Mouse (Mus musculus): ENCODE measurements around the gene Fgfr2.
A peak's percentile ranks its signal among the peaks of the same experiment; 100 is the strongest.

Fgfr2 gene

GRCm38 (mm10) chr7:132813416-132814088, 309.6 kb downstream of the Fgfr2 start, which contains the start of gene Fam53b:
Fam53b (minus strand) TSS chr7:132813886.
- DNase-seq, result peak; percentile 77 to 87

- DNase-seq, result peak; percentile 66 to 80
Observed at GRCm38 (mm10) chr7:132812619-132813415, 310.3 kb downstream of the Fgfr2 start.

GRCm38 (mm10) chr7:132811716-132812618, 311.2 kb downstream of the Fgfr2 start:
- no peak for DNase-seq

- DNase-seq, result peak; percentile 95
Observed at GRCm38 (mm10) chr7:132810879-132811278, 312.3 kb downstream of the Fgfr2 start.

- peak; percentile 54 to 69 for DNase-seq
Observed at GRCm38 (mm10) chr7:132810368-132810767, 312.8 kb downstream of the Fgfr2 start.

GRCm38 (mm10) chr7:132809721-132810120, 313.4 kb downstream of the Fgfr2 start:
- DNase-seq, result no peak

GRCm38 (mm10) chr7:132808841-132809682, 314.1 kb downstream of the Fgfr2 start:
- peak in 1 of 2 experiments; percentile 62 for DNase-seq

- no peak for DNase-seq
Observed at GRCm38 (mm10) chr7:132808051-132808796, 314.9 kb downstream of the Fgfr2 start.

- DNase-seq, result peak in 1 of 2 experiments; percentile 59
Observed at GRCm38 (mm10) chr7:132806926-132807857, 316.0 kb downstream of the Fgfr2 start.

- DNase-seq, result no peak
Observed at GRCm38 (mm10) chr7:132806286-132806685, 316.9 kb downstream of the Fgfr2 start.

GRCm38 (mm10) chr7:132804951-132805350, 318.2 kb downstream of the Fgfr2 start:
- no peak for DNase-seq

GRCm38 (mm10) chr7:132804461-132804860, 318.7 kb downstream of the Fgfr2 start:
- no peak for DNase-seq

GRCm38 (mm10) chr7:132803962-132804361, 319.2 kb downstream of the Fgfr2 start:
- DNase-seq, result peak in 1 of 2 experiments; percentile 57

GRCm38 (mm10) chr7:132803336-132803735, 319.8 kb downstream of the Fgfr2 start:
- no peak for DNase-seq

GRCm38 (mm10) chr7:132802691-132803090, 320.5 kb downstream of the Fgfr2 start:
- DNase-seq, result no peak

GRCm38 (mm10) chr7:132802066-132802465, 321.1 kb downstream of the Fgfr2 start:
- DNase-seq, result no peak

GRCm38 (mm10) chr7:132801509-132801908, 321.6 kb downstream of the Fgfr2 start:
- no peak for DNase-seq

- DNase-seq, result peak in 1 of 2 experiments; percentile 54
Observed at GRCm38 (mm10) chr7:132800868-132801267, 322.3 kb downstream of the Fgfr2 start.

GRCm38 (mm10) chr7:132799119-132800016, 323.8 kb downstream of the Fgfr2 start:
- no peak for DNase-seq
